Mouse (Mus musculus): Measurements from ENCODE around the gene Prr5l.

DNA sequence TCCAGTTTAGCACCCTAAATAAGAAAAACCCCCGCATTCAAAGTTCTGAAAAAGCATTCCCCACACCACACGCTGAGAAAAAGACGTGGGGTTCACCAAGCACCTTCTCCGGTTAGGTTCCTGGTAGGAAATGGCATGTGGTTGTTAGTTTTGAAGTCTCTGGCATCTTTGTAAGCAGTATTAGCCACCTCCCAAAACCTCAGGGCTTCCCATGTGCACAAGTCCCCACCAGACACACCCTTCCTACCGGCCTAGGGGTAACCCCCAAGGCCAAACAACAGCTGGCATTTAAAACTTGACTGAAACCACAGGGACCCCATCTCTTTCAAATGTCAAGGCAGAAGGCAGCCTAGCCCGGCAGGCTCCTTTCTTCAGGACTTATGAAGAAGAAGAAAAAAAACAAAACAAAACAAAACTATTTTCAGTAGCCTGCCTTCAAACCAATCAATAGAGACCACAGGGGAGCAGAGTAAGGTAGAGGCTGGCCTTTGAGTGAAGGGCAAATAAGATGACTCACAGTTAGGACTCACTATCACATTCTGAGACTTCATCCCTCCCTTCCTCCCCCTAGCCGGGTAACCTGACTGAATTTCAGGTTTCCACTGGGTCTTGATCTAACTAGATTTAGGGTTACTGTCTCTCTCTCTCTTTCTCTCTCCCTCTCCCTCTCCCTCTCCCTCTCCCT, 126.6 kb downstream of the Prr5l start:
- no peak for TF ChIP-seq GATA1 (IDR thresholded peaks at IDR 0.05; ENCODE audit: low read length)
- no peak for TF ChIP-seq TAL1 (IDR thresholded peaks at IDR 0.05; ENCODE audit: low read length)
